Mouse (Mus musculus): ENCODE results near the gene Rnf152.

GRCm38 (mm10) chr1:105284116-105284515 lies 72.4 kb downstream of the Rnf152 start:
- TF ChIP-seq CTCF (IDR thresholded peaks at IDR 0.05; ENCODE audit: low read depth, low read length) (no peak), POLR2A (IDR thresholded peaks at IDR 0.05; ENCODE audit: extremely low read depth, insufficient read depth, low read length) (no peak)
